Mouse (Mus musculus) small intestine, adult 2 months (tissue): ENCODE results near the gene Agrn. TPM values are rescaled to one million over a fixed set of nuclear protein-coding genes. Genes with fewer than 3 reads are reported as not detected.

Source experiments
- H3K27ac ChIP-seq: fragments of 200-500 bp; 2 replicates; pipeline ENCODE4 v1.5.1; 2012; ENCODE audit warnings: low read depth, low read length, control low read depth, inconsistent platforms; ENCODE audit not compliant: insufficient read depth
- H3K27me3 ChIP-seq: fragments of 200-500 bp; 2 replicates; pipeline ENCODE4 v1.6.1; 2012; ENCODE audit warnings: mild to moderate bottlenecking, moderate library complexity, low read length, inconsistent platforms; ENCODE audit not compliant: control insufficient read depth, insufficient read depth
- H3K36me3 ChIP-seq: fragments of 200-500 bp; 2 replicates; pipeline ENCODE4 v1.6.1; 2012; ENCODE audit warnings: mild to moderate bottlenecking, low read length, control low read depth, inconsistent platforms; ENCODE audit not compliant: control insufficient read depth, insufficient read depth
- H3K4me1 ChIP-seq: fragments of 200-500 bp; 2 replicates; pipeline ENCODE4 v1.6.1; 2012; ENCODE audit warnings: low read length, inconsistent platforms, mixed read lengths; ENCODE audit not compliant: control insufficient read depth, insufficient read depth, insufficient read length
- H3K4me3 ChIP-seq: fragments of 200-500 bp; 2 replicates; pipeline ENCODE4 v1.5.1; 2012; ENCODE audit warnings: low read depth, mild to moderate bottlenecking, control low read depth, inconsistent platforms, low read length, moderate library complexity
- CTCF ChIP-seq: fragments of 200-500 bp; IDR thresholded peaks from 2 replicates; pipeline ENCODE4 v1.5.1; 2012; ENCODE audit warnings: low read depth, mild to moderate bottlenecking, control low read depth, inconsistent platforms, low read length, moderate library complexity, mixed read lengths; ENCODE audit not compliant: insufficient replicate concordance, insufficient read length; ENCODE audit errors: extremely low read depth
- POLR2A ChIP-seq: fragments of 200-500 bp; IDR thresholded peaks from 2 replicates; pipeline ENCODE4 v1.6.1; 2012; ENCODE audit warnings: low read depth, mild to moderate bottlenecking, control low read depth, inconsistent platforms, low read length, moderate library complexity
- WGBS: fragments of 180-500 bp; shearing (Covaris S2); methylation state at CpG from one replicate; pipeline ENCODE4 v1.1.7; 2018; 5-methylcytosine and 5-hydroxymethylcytosine counted together
- polyA plus RNA-seq: library from polyadenylated mRNA; depleted of rRNA; stranded (reverse); fragments of >200 nt; gene quantifications from 2 replicates; pipeline ENCODE4 v1.2.3, GENCODE M21; 2012

The Agrn gene
- polyA plus RNA-seq, 1 experiment: 101 TPM

GRCm38 (mm10) chr4:156136285-156137100 is 60.8 kb downstream of the Agrn start:
- 91% methylated on average over 30 of the region's 30 CpGs for WGBS
- no peak for TF ChIP-seq POLR2A
- TF ChIP-seq CTCF: no peak
- H3K4me3 ChIP-seq: no peak overlapping the region
- no peaks in the 10 kb centered on the region for H3K36me3 ChIP-seq
- peaks cover 7% of the 10 kb centered on the region; the same call in 1 of the 2 replicates for H3K4me1 ChIP-seq
- H3K27ac ChIP-seq: no peak overlapping the region
- no peaks in the 10 kb centered on the region for H3K27me3 ChIP-seq

GRCm38 (mm10) chr4:156135801-156136200 is 61.5 kb downstream of the Agrn start:
- no peak overlapping the region for H3K27ac ChIP-seq
- no peaks in the 10 kb centered on the region for H3K36me3 ChIP-seq
- H3K4me1 ChIP-seq: peaks cover 7% of the 10 kb centered on the region; the same call in 1 of the 2 replicates
- H3K27me3 ChIP-seq: no peaks in the 10 kb centered on the region
- no peak for TF ChIP-seq CTCF
- TF ChIP-seq POLR2A: no peak
- no peak overlapping the region for H3K4me3 ChIP-seq
- WGBS: 96% methylated on average over 14 of the region's 14 CpGs

- Histone ChIP-seq H3K27ac (no peak overlapping the region), H3K36me3 (no peaks in the 10 kb centered on the region), H3K4me1 (peaks cover 7% of the 10 kb centered on the region; the same call in 1 of the 2 replicates), H3K4me3 (no peak overlapping the region), H3K27me3 (no peaks in the 10 kb centered on the region)
- WGBS: 92% methylated on average over 13 of the region's 13 CpGs
- TF ChIP-seq POLR2A (no peak), CTCF (no peak)
Observed at GRCm38 (mm10) chr4:156135112-156135511, 62.2 kb downstream of the Agrn start.

- no peaks in the 10 kb centered on the region for H3K36me3 ChIP-seq
- WGBS: 48% methylated on average over 12 of the region's 12 CpGs
- H3K27me3 ChIP-seq: no peaks in the 10 kb centered on the region
- H3K27ac ChIP-seq: peak overlapping the region; percentile 17; the same call in 1 of the 2 replicates
- no peak overlapping the region for H3K4me3 ChIP-seq
- H3K4me1 ChIP-seq: peaks cover 7% of the 10 kb centered on the region; the same call in 1 of the 2 replicates
- no peak for TF ChIP-seq POLR2A
- no peak for TF ChIP-seq CTCF
Observed at GRCm38 (mm10) chr4:156133943-156134605, 63.2 kb downstream of the Agrn start.

GRCm38 (mm10) chr4:156133334-156133733 is 64.0 kb downstream of the Agrn start:
- no peak overlapping the region for H3K4me3 ChIP-seq
- WGBS: 77% methylated on average over 5 of the region's 5 CpGs
- no peaks in the 10 kb centered on the region for H3K36me3 ChIP-seq
- no peak for TF ChIP-seq POLR2A
- no peak for TF ChIP-seq CTCF
- no peak overlapping the region for H3K27ac ChIP-seq
- H3K27me3 ChIP-seq: no peaks in the 10 kb centered on the region
- H3K4me1 ChIP-seq: peaks cover 7% of the 10 kb centered on the region; the same call in 1 of the 2 replicates

GRCm38 (mm10) chr4:156130940-156131339 is 66.3 kb downstream of the Agrn start:
- WGBS: 89% methylated on average over 10 of the region's 10 CpGs
- H3K4me1 ChIP-seq: peaks cover 7% of the 10 kb centered on the region; the same call in 1 of the 2 replicates
- no peaks in the 10 kb centered on the region for H3K27me3 ChIP-seq
- TF ChIP-seq POLR2A (no peak), CTCF (no peak)
- no peaks in the 10 kb centered on the region; the same call in 1 of the 2 replicates for H3K36me3 ChIP-seq
- no peak overlapping the region for H3K27ac ChIP-seq
- no peak overlapping the region for H3K4me3 ChIP-seq

GRCm38 (mm10) chr4:156130436-156130835 is 66.9 kb downstream of the Agrn start, which contains the start of gene Rnf223:
TSS of gene Rnf223 (plus strand) at chr4:156130513.
- no peak within 1 kb of the TSS for H3K27ac ChIP-seq
- peaks cover 7% of the 10 kb centered on the region; the same call in 1 of the 2 replicates for H3K4me1 ChIP-seq
- H3K27me3 ChIP-seq: no peaks in the 10 kb centered on the region
- no peaks in the 10 kb centered on the region; the same call in 1 of the 2 replicates for H3K36me3 ChIP-seq
- no peak within 1 kb of the TSS for H3K4me3 ChIP-seq
- WGBS: 57% methylated on average over 15 of the region's 15 CpGs
- no peak for TF ChIP-seq POLR2A
- TF ChIP-seq CTCF: no peak
